Mouse (Mus musculus): ENCODE measurements around the gene Nenf.

DNA sequence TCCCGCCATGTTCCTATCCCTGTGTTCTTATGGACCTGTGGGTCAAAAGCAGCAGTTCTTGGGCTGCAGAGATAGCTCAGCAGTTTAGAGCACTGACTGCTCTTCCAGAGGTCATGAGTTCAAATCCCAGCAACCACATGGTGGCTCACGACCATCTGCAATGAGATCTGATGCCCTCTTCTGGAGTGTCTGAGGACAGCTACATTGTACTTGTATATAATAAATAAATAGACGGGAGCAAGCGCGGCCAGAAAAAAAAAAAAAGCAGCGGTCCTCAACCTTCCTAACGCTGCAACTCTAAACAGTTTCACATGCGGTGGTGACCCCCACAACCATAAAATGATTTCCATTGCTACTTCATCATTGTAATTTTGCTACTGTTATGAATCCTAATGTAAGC, 1.2 kb downstream of the Nenf start:
- TF ChIP-seq CTCF (IDR thresholded peaks at IDR 0.05; ENCODE audit: low read depth, low read length) (no peak), POLR2A (IDR thresholded peaks at IDR 0.05; ENCODE audit: extremely low read depth, insufficient read depth, low read length) (no peak)
